In the genomic region with DNA sequence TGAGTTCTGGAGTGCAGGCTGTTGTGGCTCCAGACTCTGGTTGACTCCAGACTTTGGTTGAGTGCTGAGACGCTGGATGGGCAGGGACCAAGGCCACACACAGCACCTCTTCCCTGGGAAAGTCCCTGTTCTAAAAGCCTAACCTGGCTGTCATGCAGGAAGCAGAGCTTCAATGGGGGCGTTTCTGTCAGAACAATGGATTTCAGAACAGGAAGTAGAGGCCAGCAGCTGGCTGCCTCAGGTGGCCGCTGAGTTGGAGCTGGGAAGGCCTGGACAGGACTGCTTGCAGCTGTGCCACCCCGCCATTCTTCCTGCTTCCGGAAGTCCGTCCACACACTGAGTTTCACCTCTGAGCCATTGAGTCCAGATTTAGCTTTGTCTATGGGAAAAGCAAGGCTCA, we compare ENCODE assay signal across 10 mouse cellular contexts. TPM values are rescaled to one million over a fixed set of nuclear protein-coding genes. Genes with fewer than 3 reads are reported as not detected.
DNase-seq lines count a peak whose midpoint lies in the region; ATAC-seq and TF ChIP-seq lines count a peak whose summit lies in the region.
"Had no signal": no experiment of that assay in that cellular context is flagged by ENCODE, and none has a peak within 500 bp of the region (broad histone marks: within the 10 kb centered on the region; RNA-seq: fewer than 3 reads in every experiment).

No protein-coding gene starts in this region.

- WGBS in heart, embryonic 12.5 days, result 45% methylated on average over 6 of the region's 6 CpGs
- WGBS in intestine, embryonic 16.5 days, result 63% methylated on average over 6 of the region's 6 CpGs
- WGBS in liver, postnatal 0 days (ENCODE audit: insufficient replicate concordance), result 41% methylated on average over 6 of the region's 6 CpGs

- 0 out of 2 replicates have a peak, but pooled peaks have one; percentile 20 for TF ChIP-seq EP300 in liver, postnatal 0 days (IDR thresholded peaks at IDR 0.05; ENCODE audit: low read depth)

- no peak overlapping the region for H3K27ac ChIP-seq in heart, embryonic 12.5 days (ENCODE audit: poor library complexity, severe bottlenecking)
- no peak overlapping the region; the same call in 1 of the 2 replicates for H3K27ac ChIP-seq in intestine, embryonic 16.5 days (ENCODE audit: low read length)
- H3K27ac ChIP-seq in liver, postnatal 0 days (ENCODE audit: low read depth), result 0 out of 2 replicates have a peak overlapping the region, but pooled peaks have one; percentile 44
- H3K27ac ChIP-seq: limb, embryonic 13.5 days had no signal

- peaks cover 10% of the 10 kb centered on the region; the same call in 1 of the 2 replicates for H3K4me1 ChIP-seq in heart, embryonic 12.5 days (replicated peaks)
- H3K4me1 ChIP-seq in intestine, embryonic 16.5 days (ENCODE audit: control insufficient read depth, insufficient read depth, low read length), result peaks cover 5% of the 10 kb centered on the region
- peaks cover 13% of the 10 kb centered on the region for H3K4me1 ChIP-seq in liver, postnatal 0 days (ENCODE audit: insufficient read depth)
- H3K4me1 ChIP-seq: limb, embryonic 13.5 days had no signal

- no peaks in the 10 kb centered on the region for H3K27me3 ChIP-seq in heart, embryonic 12.5 days (replicated peaks)
- no peaks in the 10 kb centered on the region for H3K27me3 ChIP-seq in intestine, embryonic 16.5 days (replicated peaks; ENCODE audit: control insufficient read depth, insufficient read depth, low read length)
- H3K27me3 ChIP-seq in liver, postnatal 0 days (ENCODE audit: insufficient read depth, low read length), result no peaks in the 10 kb centered on the region
- H3K27me3 ChIP-seq: limb, embryonic 13.5 days had no signal

- TF ChIP-seq CTCF in liver, postnatal 0 days (IDR thresholded peaks at IDR 0.05; ENCODE audit: low read depth), result no peak

- H3K36me3 ChIP-seq in heart, embryonic 12.5 days, result peaks cover 6% of the 10 kb centered on the region
- H3K36me3 ChIP-seq in intestine, embryonic 16.5 days (ENCODE audit: control insufficient read depth, insufficient read depth, low read length), result no peaks in the 10 kb centered on the region
- no peaks in the 10 kb centered on the region for H3K36me3 ChIP-seq in liver, postnatal 0 days (replicated peaks; ENCODE audit: insufficient read depth, low read length)

- no peaks in the 10 kb centered on the region for H3K9me3 ChIP-seq in heart, embryonic 12.5 days (replicated peaks)
- no peaks in the 10 kb centered on the region for H3K9me3 ChIP-seq in intestine, embryonic 16.5 days (ENCODE audit: control insufficient read depth, low read length)
- H3K9me3 ChIP-seq in liver, postnatal 0 days (ENCODE audit: low read length), result no peaks in the 10 kb centered on the region
- H3K9me3 ChIP-seq: limb, embryonic 13.5 days had no signal

- 0 out of 2 replicates have a peak, but pooled peaks have one; percentile 26 for ATAC-seq in heart, embryonic 12.5 days (ENCODE audit: insufficient number of reproducible peaks, low FRiP score)
- ATAC-seq in intestine, embryonic 16.5 days, result peak; percentile 41
- ATAC-seq in liver, postnatal 0 days, result peak; percentile 58

- H3K9ac ChIP-seq in heart, embryonic 12.5 days, result no peak overlapping the region
- H3K9ac ChIP-seq in intestine, embryonic 16.5 days (ENCODE audit: low read depth, low read length), result no peak overlapping the region
- no peak overlapping the region for H3K9ac ChIP-seq in liver, postnatal 0 days (replicated peaks)
- H3K9ac ChIP-seq: limb, embryonic 13.5 days had no signal

- peak; percentile 23 to 37 for DNase-seq in lung, postnatal 4 days
- DNase-seq in lung, adult 18-20 months, result no peak
- no peak for DNase-seq in liver, postnatal 0 days
- no peak for DNase-seq in thymus, postnatal 10 days (ENCODE audit: low spot score in 2 of 2)
- no peak for DNase-seq in urinary bladder, postnatal 10 days (ENCODE audit: low spot score)
- DNase-seq in layer of hippocampus, postnatal 25 days (ENCODE audit: extremely low spot score in 1 of 2, low spot score in 1 of 2), result no peak

- H3K4me3 ChIP-seq in heart, embryonic 12.5 days, result no peak overlapping the region
- no peak overlapping the region for H3K4me3 ChIP-seq in intestine, embryonic 16.5 days (ENCODE audit: low read length)
- no peak overlapping the region for H3K4me3 ChIP-seq in liver, postnatal 0 days (ENCODE audit: low read depth, low read length)
- H3K4me3 ChIP-seq: erythroblast, embryonic 14.5 days; limb, embryonic 13.5 days had no signal

- H3K4me2 ChIP-seq in heart, embryonic 12.5 days, result no peak overlapping the region
- no peak overlapping the region for H3K4me2 ChIP-seq in intestine, embryonic 16.5 days (ENCODE audit: low read depth, low read length)
- H3K4me2 ChIP-seq in liver, postnatal 0 days (ENCODE audit: low read depth, low read length), result peak overlapping the region; percentile 18; the same call in 1 of the 2 replicates
- H3K4me2 ChIP-seq: limb, embryonic 13.5 days had no signal

RNA-seq across cellular contexts. Expression of a gene that starts 7.6 kb away (rescaled TPM):
- 4.8 and 5.0 TPM in 2 replicates for polyA plus RNA-seq in heart, embryonic 12.5 days (2016; fragmentation: Nextera tagmentation; extraction: Ambion mirVana)
- 10.6 and 12.7 TPM in 2 replicates for polyA plus RNA-seq in intestine, embryonic 16.5 days (2015; fragmentation: Nextera tagmentation; extraction: Ambion mirVana)
- 2.8 and 3.3 TPM in 2 replicates for polyA plus RNA-seq in liver, postnatal 0 days (2015; fragmentation: Nextera tagmentation; extraction: Ambion mirVana)
- total RNA-seq in layer of hippocampus, postnatal 25 days (2021), result 1 to 10 TPM; 5.4 to 6.6 TPM

RNA-seq across cellular contexts. Expression of a gene that starts 13.9 kb away (rescaled TPM):
- polyA plus RNA-seq in heart, embryonic 12.5 days (2016; fragmentation: Nextera tagmentation; extraction: Ambion mirVana), result 72.9 and 73.2 TPM in 2 replicates
- polyA plus RNA-seq in intestine, embryonic 16.5 days (2015; fragmentation: Nextera tagmentation; extraction: Ambion mirVana), result 119 and 121 TPM in 2 replicates
- polyA plus RNA-seq in liver, postnatal 0 days (2015; fragmentation: Nextera tagmentation; extraction: Ambion mirVana), result 45.8 and 49.8 TPM in 2 replicates
- total RNA-seq in layer of hippocampus, postnatal 25 days (2021), result 10 to 100 TPM; 39.4 to 41.4 TPM

RNA-seq across cellular contexts. Expression of a gene that starts 29.7 kb away (rescaled TPM):
- 0.44 and 0.57 TPM in 2 replicates for polyA plus RNA-seq in heart, embryonic 12.5 days (2016; fragmentation: Nextera tagmentation; extraction: Ambion mirVana)
- polyA plus RNA-seq in intestine, embryonic 16.5 days (2015; fragmentation: Nextera tagmentation; extraction: Ambion mirVana), result 0.81 and 0.99 TPM in 2 replicates
- 0.56 and 0.62 TPM in 2 replicates for polyA plus RNA-seq in liver, postnatal 0 days (2015; fragmentation: Nextera tagmentation; extraction: Ambion mirVana)
- total RNA-seq in layer of hippocampus, postnatal 25 days (2021), result 100 to 1,000 TPM; 141 to 143 TPM

RNA-seq across cellular contexts. Expression of a gene that starts 48.0 kb away (rescaled TPM):
- polyA plus RNA-seq in heart, embryonic 12.5 days (2016; fragmentation: Nextera tagmentation; extraction: Ambion mirVana), result 0.18 TPM in 1 of 2 replicates, not detected in the other
- polyA plus RNA-seq in intestine, embryonic 16.5 days (2015; fragmentation: Nextera tagmentation; extraction: Ambion mirVana), result 0.47 and 0.57 TPM in 2 replicates
- polyA plus RNA-seq in liver, postnatal 0 days (2015; fragmentation: Nextera tagmentation; extraction: Ambion mirVana), result 256 and 269 TPM in 2 replicates
- total RNA-seq in layer of hippocampus, postnatal 25 days (2021), result 1 to 10 TPM; 1.1 to 1.4 TPM

RNA-seq across cellular contexts. Expression of a gene that starts 48.9 kb away (rescaled TPM):
- polyA plus RNA-seq in heart, embryonic 12.5 days (2016; fragmentation: Nextera tagmentation; extraction: Ambion mirVana), result 27.8 and 28.4 TPM in 2 replicates
- 33.5 and 35.1 TPM in 2 replicates for polyA plus RNA-seq in intestine, embryonic 16.5 days (2015; fragmentation: Nextera tagmentation; extraction: Ambion mirVana)
- polyA plus RNA-seq in liver, postnatal 0 days (2015; fragmentation: Nextera tagmentation; extraction: Ambion mirVana), result 10.2 and 12.1 TPM in 2 replicates
- 10 to 100 TPM; 64.7 to 67.3 TPM for total RNA-seq in layer of hippocampus, postnatal 25 days (2021)

Comparison
In these comparisons a context has a peak if more than half of its experiments do, and no peak if none do; other contexts are left out.
1. DNase-seq: peak in lung, postnatal 4 days (2 of 2); none in lung, adult 18-20 months (0 of 2), liver, postnatal 0 days (single experiment), thymus, postnatal 10 days (0 of 2), urinary bladder, postnatal 10 days (single experiment) and layer of hippocampus, postnatal 25 days (0 of 2).
2. Peak in every context shown above with its lines, with median percentiles within 50 percentile points of each other: ATAC-seq.